ENCODE assay signal across 9 mouse cellular contexts in genomic region chr5:140662741-140663592, GRCm38 (mm10). TPM values are rescaled to one million over a fixed set of nuclear protein-coding genes. Genes with fewer than 3 reads are reported as not detected.
DNase-seq lines count a peak whose midpoint lies in the region; ATAC-seq and TF ChIP-seq lines count a peak whose summit lies in the region.
"Had no signal": no experiment of that assay in that cellular context is flagged by ENCODE, and none has a peak within 500 bp of the region (broad histone marks: within the 10 kb centered on the region; RNA-seq: fewer than 3 reads in every experiment).

No protein-coding gene starts in this region.

- no peak for TF ChIP-seq POLR2A in olfactory bulb, adult 2 months (IDR thresholded peaks at IDR 0.05; ENCODE audit: insufficient read depth, low read depth, low read length)

- H3K4me1 ChIP-seq in heart, embryonic 12.5 days (replicated peaks), result peaks cover 33% of the 10 kb centered on the region
- H3K4me1 ChIP-seq in midbrain, embryonic 16.5 days (ENCODE audit: control insufficient read depth, insufficient read depth, low read length), result peaks cover 22% of the 10 kb centered on the region
- peaks cover 7% of the 10 kb centered on the region for H3K4me1 ChIP-seq in midbrain, embryonic 14.5 days (ENCODE audit: control insufficient read depth, insufficient read depth, low read length)
- H3K4me1 ChIP-seq in forebrain, embryonic 15.5 days, result peaks cover 51% of the 10 kb centered on the region
- peaks cover 68% of the 10 kb centered on the region for H3K4me1 ChIP-seq in olfactory bulb, adult 2 months (ENCODE audit: control insufficient read depth, insufficient read depth, low read length)

- WGBS in heart, embryonic 12.5 days, result 59% methylated on average over 17 of the region's 17 CpGs
- WGBS in midbrain, embryonic 16.5 days, result 73% methylated on average over 17 of the region's 17 CpGs
- WGBS in midbrain, embryonic 14.5 days, result 71% methylated on average over 17 of the region's 17 CpGs
- 61% methylated on average over 17 of the region's 17 CpGs for WGBS in forebrain, embryonic 15.5 days
- 40% methylated on average over 17 of the region's 17 CpGs for WGBS in olfactory bulb, adult 2 months

- intact Hi-C loops in heart, postnatal 25 days (cut with DNase I), result no loop called here
- intact Hi-C loops in heart, postnatal 36 days (cut with DNase I), result loop anchor here (5.0 kb wide), 1 partner anchor 96 kb away; the partner anchor contains the start of gene Grifin

- TF ChIP-seq CTCF in olfactory bulb, adult 2 months (IDR thresholded peaks at IDR 0.05; ENCODE audit: insufficient read depth, low read depth, low read length), result no peak

- H3K27ac ChIP-seq in heart, embryonic 12.5 days (ENCODE audit: poor library complexity, severe bottlenecking), result peak overlapping the region; percentile 84; the same call in 1 of the 2 replicates
- H3K27ac ChIP-seq in midbrain, embryonic 16.5 days (ENCODE audit: low read length), result peak overlapping the region; percentile 57
- no peak overlapping the region for H3K27ac ChIP-seq in midbrain, embryonic 14.5 days (replicated peaks; ENCODE audit: low read depth, low read length)
- H3K27ac ChIP-seq in forebrain, embryonic 15.5 days (replicated peaks), result peak overlapping the region; percentile 70
- H3K27ac ChIP-seq in olfactory bulb, adult 2 months (ENCODE audit: insufficient read depth, low read depth, low read length), result peak overlapping the region; percentile 85

- peaks cover under 1% of the 10 kb centered on the region; the same call in 1 of the 2 replicates for H3K36me3 ChIP-seq in heart, embryonic 12.5 days
- H3K36me3 ChIP-seq in midbrain, embryonic 16.5 days (ENCODE audit: control insufficient read depth, insufficient read depth, low read length), result peaks cover 5% of the 10 kb centered on the region; the same call in 1 of the 2 replicates
- 0 out of 2 replicates have a peak, but pooled peaks cover 19% of the 10 kb centered on the region for H3K36me3 ChIP-seq in midbrain, embryonic 14.5 days (ENCODE audit: control insufficient read depth, insufficient read depth, low read length)
- H3K36me3 ChIP-seq in forebrain, embryonic 15.5 days, result no peaks in the 10 kb centered on the region; the same call in 1 of the 2 replicates
- H3K36me3 ChIP-seq: G1E had no signal

- H3K27me3 ChIP-seq in heart, embryonic 12.5 days (replicated peaks), result no peaks in the 10 kb centered on the region
- no peaks in the 10 kb centered on the region for H3K27me3 ChIP-seq in midbrain, embryonic 16.5 days (ENCODE audit: control insufficient read depth, insufficient read depth, low read depth, low read length)
- H3K27me3 ChIP-seq in midbrain, embryonic 14.5 days (ENCODE audit: control insufficient read depth, insufficient read depth, low read length), result no peaks in the 10 kb centered on the region
- no peaks in the 10 kb centered on the region for H3K27me3 ChIP-seq in forebrain, embryonic 15.5 days

- H3K9ac ChIP-seq in heart, embryonic 12.5 days, result 0 out of 2 replicates have a peak overlapping the region, but pooled peaks have one; percentile 16
- H3K9ac ChIP-seq in midbrain, embryonic 16.5 days (ENCODE audit: low read depth, low read length), result no peak overlapping the region; the same call in 1 of the 2 replicates
- H3K9ac ChIP-seq in midbrain, embryonic 14.5 days (replicated peaks; ENCODE audit: low read length), result no peak overlapping the region
- no peak overlapping the region for H3K9ac ChIP-seq in forebrain, embryonic 15.5 days (replicated peaks)

- H3K4me3 ChIP-seq in heart, embryonic 12.5 days, result no peak overlapping the region
- H3K4me3 ChIP-seq in midbrain, embryonic 16.5 days (ENCODE audit: low read depth, low read length), result no peak overlapping the region
- no peak overlapping the region for H3K4me3 ChIP-seq in midbrain, embryonic 14.5 days (replicated peaks; ENCODE audit: low read depth, low read length)
- no peak overlapping the region for H3K4me3 ChIP-seq in forebrain, embryonic 15.5 days
- no peak overlapping the region for H3K4me3 ChIP-seq in olfactory bulb, adult 2 months (ENCODE audit: insufficient read depth, low read depth, low read length)

- no peak for ATAC-seq in heart, embryonic 12.5 days (ENCODE audit: insufficient number of reproducible peaks, low FRiP score)
- no peak for ATAC-seq in midbrain, embryonic 16.5 days
- no peak for ATAC-seq in midbrain, embryonic 14.5 days (ENCODE audit: low FRiP score, low TSS enrichment)
- ATAC-seq in forebrain, embryonic 15.5 days (replicated peaks), result no peak

- no peak overlapping the region for H3K4me2 ChIP-seq in heart, embryonic 12.5 days
- no peak overlapping the region for H3K4me2 ChIP-seq in midbrain, embryonic 16.5 days (ENCODE audit: low read length)
- H3K4me2 ChIP-seq in midbrain, embryonic 14.5 days (ENCODE audit: low read length), result no peak overlapping the region
- no peak overlapping the region for H3K4me2 ChIP-seq in forebrain, embryonic 15.5 days (replicated peaks)

- no peaks in the 10 kb centered on the region for H3K9me3 ChIP-seq in heart, embryonic 12.5 days (replicated peaks)
- H3K9me3 ChIP-seq in midbrain, embryonic 16.5 days (replicated peaks; ENCODE audit: control insufficient read depth, low read length, poor library complexity, severe bottlenecking), result no peaks in the 10 kb centered on the region
- H3K9me3 ChIP-seq in midbrain, embryonic 14.5 days (ENCODE audit: control insufficient read depth, low read length), result no peaks in the 10 kb centered on the region
- H3K9me3 ChIP-seq in forebrain, embryonic 15.5 days, result no peaks in the 10 kb centered on the region
- H3K9me3 ChIP-seq: G1E had no signal

- no peak for DNase-seq in heart, postnatal 25 days (ENCODE audit: low spot score)
- no peak for DNase-seq in midbrain, embryonic 14.5 days
- DNase-seq in layer of hippocampus, adult 9-10 months (ENCODE audit: low spot score), result no peak
- no peak for DNase-seq in heart, postnatal 36 days

RNA-seq across cellular contexts. Expression of gene Ttyh3, which starts 14.1 kb away (rescaled TPM):
- 36.3 and 38.0 TPM in 2 replicates for polyA plus RNA-seq in heart, embryonic 12.5 days (2016; fragmentation: Nextera tagmentation; extraction: Ambion mirVana)
- 10 to 100 TPM; 15.6 to 18.6 TPM for total RNA-seq in heart, postnatal 25 days (2021)
- polyA plus RNA-seq in midbrain, embryonic 16.5 days (2015; fragmentation: Nextera tagmentation; extraction: Ambion mirVana), result 56.0 and 61.5 TPM in 2 replicates
- 72.1 and 86.7 TPM in 2 replicates for polyA plus RNA-seq in midbrain, embryonic 14.5 days (2014; fragmentation: Nextera tagmentation; extraction: Ambion mirVana)
- 78.9 and 85.5 TPM in 2 replicates for polyA plus RNA-seq in forebrain, embryonic 15.5 days (2015; fragmentation: Nextera tagmentation; extraction: Ambion mirVana)
- not detected in 2 replicates for polyA plus RNA-seq in olfactory bulb, adult 2 months (2012; ENCODE audit: insufficient read depth, insufficient read length, low replicate concordance, missing spikeins)
- 10 to 100 TPM; 13.4 to 14.7 TPM for total RNA-seq in heart, postnatal 36 days (2021)

RNA-seq across cellular contexts. Expression of gene Iqce, which starts 39.2 kb away (rescaled TPM):
- polyA plus RNA-seq in heart, embryonic 12.5 days (2016; fragmentation: Nextera tagmentation; extraction: Ambion mirVana), result 12.4 and 15.7 TPM in 2 replicates
- total RNA-seq in heart, postnatal 25 days (2021), result 1 to 10 TPM; 4.5 to 7.5 TPM
- 30.5 and 31.5 TPM in 2 replicates for polyA plus RNA-seq in midbrain, embryonic 16.5 days (2015; fragmentation: Nextera tagmentation; extraction: Ambion mirVana)
- polyA plus RNA-seq in midbrain, embryonic 14.5 days (2014; fragmentation: Nextera tagmentation; extraction: Ambion mirVana), result 22.9 and 25.0 TPM in 2 replicates
- 22.2 and 25.1 TPM in 2 replicates for polyA plus RNA-seq in forebrain, embryonic 15.5 days (2015; fragmentation: Nextera tagmentation; extraction: Ambion mirVana)
- not detected in 2 replicates for polyA plus RNA-seq in olfactory bulb, adult 2 months (2012; ENCODE audit: insufficient read depth, insufficient read length, low replicate concordance, missing spikeins)
- 1 to 10 TPM; 8.9 to 9.8 TPM for total RNA-seq in heart, postnatal 36 days (2021)

RNA-seq across cellular contexts. Expression of gene Brat1, which starts 41.8 kb away (rescaled TPM):
- polyA plus RNA-seq in heart, embryonic 12.5 days (2016; fragmentation: Nextera tagmentation; extraction: Ambion mirVana), result 14.6 and 15.5 TPM in 2 replicates
- 1 to 10 TPM; 7.2 to 8.4 TPM for total RNA-seq in heart, postnatal 25 days (2021)
- 21.8 and 24.8 TPM in 2 replicates for polyA plus RNA-seq in midbrain, embryonic 16.5 days (2015; fragmentation: Nextera tagmentation; extraction: Ambion mirVana)
- polyA plus RNA-seq in midbrain, embryonic 14.5 days (2014; fragmentation: Nextera tagmentation; extraction: Ambion mirVana), result 18.3 and 19.0 TPM in 2 replicates
- 26.3 and 28.2 TPM in 2 replicates for polyA plus RNA-seq in forebrain, embryonic 15.5 days (2015; fragmentation: Nextera tagmentation; extraction: Ambion mirVana)
- polyA plus RNA-seq in olfactory bulb, adult 2 months (2012; ENCODE audit: insufficient read depth, insufficient read length, low replicate concordance, missing spikeins), result not detected in 2 replicates
- 10 to 100 TPM in 1 of 2 experiments, 1 to 10 TPM in 1; 8.3 to 10.4 TPM for total RNA-seq in heart, postnatal 36 days (2021)

RNA-seq across cellular contexts. Expression of gene Lfng, which starts 55.8 kb away (rescaled TPM):
- 2.9 and 4.3 TPM in 2 replicates for polyA plus RNA-seq in heart, embryonic 12.5 days (2016; fragmentation: Nextera tagmentation; extraction: Ambion mirVana)
- 10 to 100 TPM in 1 of 2 experiments, 1 to 10 TPM in 1; 7.3 to 10.8 TPM for total RNA-seq in heart, postnatal 25 days (2021)
- 18.4 and 23.1 TPM in 2 replicates for polyA plus RNA-seq in midbrain, embryonic 16.5 days (2015; fragmentation: Nextera tagmentation; extraction: Ambion mirVana)
- 20.5 and 25.2 TPM in 2 replicates for polyA plus RNA-seq in midbrain, embryonic 14.5 days (2014; fragmentation: Nextera tagmentation; extraction: Ambion mirVana)
- 25.7 and 28.8 TPM in 2 replicates for polyA plus RNA-seq in forebrain, embryonic 15.5 days (2015; fragmentation: Nextera tagmentation; extraction: Ambion mirVana)
- polyA plus RNA-seq in olfactory bulb, adult 2 months (2012; ENCODE audit: insufficient read depth, insufficient read length, low replicate concordance, missing spikeins), result not detected in 2 replicates
- total RNA-seq in heart, postnatal 36 days (2021), result 1 to 10 TPM; 7.2 to 9.1 TPM
